Mouse (Mus musculus): Measurements from ENCODE around the gene Pygm.

Gene Pygm

DNA sequence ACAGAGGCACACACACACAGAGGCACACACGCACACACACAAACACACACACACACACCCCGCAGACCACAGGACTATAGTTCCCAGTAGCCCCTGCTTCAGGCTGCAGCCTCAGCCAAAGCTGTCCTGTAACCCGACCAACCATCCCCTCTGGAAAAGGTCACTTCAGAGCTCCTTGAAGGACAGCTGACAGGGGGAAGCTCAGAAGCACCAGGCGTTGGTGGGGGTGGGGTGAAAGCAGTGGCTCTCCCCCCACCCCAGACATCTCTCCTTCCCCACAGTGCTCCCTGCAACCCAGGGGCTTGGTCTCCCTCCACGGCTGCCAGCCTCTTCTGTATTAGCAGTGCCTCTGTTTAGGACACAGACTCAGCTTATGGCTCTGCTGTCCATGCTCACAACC, 729 bp upstream of the Pygm start:
- in situ Hi-C loops (cut with MboI; ENCODE audit: low sequenced_read_pairs), result no loop called here

DNA sequence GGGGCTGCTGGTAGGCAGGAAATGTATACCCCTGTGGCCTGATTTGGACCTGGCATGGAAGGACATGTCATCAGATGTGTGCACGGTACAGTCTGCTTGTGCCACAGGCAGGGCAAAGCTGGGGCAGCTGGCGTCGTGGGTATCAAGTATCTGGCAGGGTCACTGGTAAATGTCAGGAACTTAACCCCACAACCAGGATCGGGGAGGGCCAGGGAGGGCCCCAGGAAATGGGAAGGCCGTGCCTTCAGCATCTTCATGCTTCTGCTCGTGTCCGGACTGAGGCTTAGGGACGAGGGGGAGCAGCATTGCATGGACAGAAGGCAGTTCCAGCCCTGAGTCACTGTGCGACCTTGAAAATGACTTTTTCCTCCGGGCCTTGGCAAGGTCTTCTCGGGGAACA, 755 bp downstream of the Pygm start:
- in situ Hi-C loops (cut with MboI; ENCODE audit: low sequenced_read_pairs), result no loop called here

DNA sequence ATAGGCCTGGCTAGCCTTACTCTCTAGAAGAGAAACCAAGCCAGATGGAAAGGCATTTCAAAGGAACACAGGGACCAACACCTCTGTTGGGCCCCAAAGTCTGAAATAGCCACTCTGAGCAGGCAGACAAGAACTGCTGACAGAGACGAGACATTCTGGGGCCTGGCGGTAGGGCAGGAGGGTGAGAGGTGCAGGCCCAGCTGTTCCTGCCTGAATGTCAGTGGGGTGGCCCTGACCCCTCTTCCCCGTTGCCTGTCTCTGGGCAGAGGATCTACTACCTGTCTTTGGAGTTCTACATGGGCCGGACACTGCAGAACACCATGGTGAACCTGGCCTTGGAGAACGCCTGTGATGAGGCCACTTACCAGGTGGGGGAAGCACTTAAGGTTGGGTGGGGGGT, 1.2 kb downstream of the Pygm start:
- in situ Hi-C loops (cut with MboI; ENCODE audit: low sequenced_read_pairs), result no loop called here

DNA sequence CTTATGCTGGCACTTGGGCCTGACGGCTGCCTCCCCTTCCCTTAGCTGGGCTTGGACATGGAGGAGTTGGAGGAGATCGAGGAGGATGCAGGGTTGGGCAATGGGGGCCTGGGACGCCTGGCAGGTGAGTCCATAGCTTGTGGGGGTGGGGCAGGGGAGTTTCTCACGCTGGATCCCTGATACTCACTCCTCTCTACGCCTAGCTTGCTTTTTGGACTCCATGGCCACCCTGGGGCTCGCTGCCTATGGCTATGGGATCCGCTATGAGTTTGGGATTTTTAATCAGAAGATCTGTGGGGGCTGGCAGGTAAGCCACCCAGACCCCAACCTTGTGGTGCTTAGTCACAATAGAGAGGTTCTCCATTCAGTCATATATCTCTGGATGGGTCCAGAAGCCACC, 1.6 kb downstream of the Pygm start:
- in situ Hi-C loops (cut with MboI; ENCODE audit: low sequenced_read_pairs), result no loop called here

DNA sequence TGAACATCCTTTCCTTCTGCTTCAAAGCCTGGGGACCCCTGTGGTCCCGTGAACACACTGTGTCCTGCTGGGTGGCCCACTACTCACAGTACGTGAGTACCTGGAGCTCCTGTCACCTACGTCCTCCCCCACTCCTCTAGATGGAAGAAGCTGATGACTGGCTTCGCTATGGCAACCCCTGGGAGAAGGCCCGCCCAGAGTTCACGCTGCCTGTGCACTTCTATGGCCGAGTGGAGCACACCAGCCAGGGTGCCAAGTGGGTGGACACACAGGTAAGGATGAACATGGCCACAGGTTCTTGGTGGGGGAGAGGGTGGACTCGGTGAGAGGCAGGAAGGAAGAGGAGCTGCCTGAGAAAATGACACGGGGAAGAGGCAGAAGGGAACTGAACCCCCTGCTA, 2.0 kb downstream of the Pygm start:
- in situ Hi-C loops (cut with MboI; ENCODE audit: low sequenced_read_pairs), result no loop called here

DNA sequence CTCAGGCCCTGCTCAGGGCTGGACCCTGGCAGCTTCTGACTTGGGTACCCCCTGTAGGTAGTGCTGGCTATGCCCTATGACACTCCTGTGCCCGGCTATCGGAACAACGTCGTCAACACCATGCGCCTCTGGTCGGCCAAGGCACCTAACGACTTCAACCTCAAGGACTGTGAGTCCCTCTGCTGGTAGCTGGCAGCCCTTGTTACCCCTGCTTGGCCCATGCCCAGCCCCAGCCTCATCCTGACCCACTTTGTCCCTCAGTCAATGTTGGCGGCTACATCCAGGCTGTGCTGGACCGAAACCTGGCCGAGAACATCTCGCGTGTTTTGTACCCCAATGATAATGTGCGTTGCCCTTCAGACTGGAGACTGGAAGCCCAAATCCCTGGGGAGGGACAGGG, 3.8 kb downstream of the Pygm start:
- in situ Hi-C loops (cut with MboI; ENCODE audit: low sequenced_read_pairs), result no loop called here

DNA sequence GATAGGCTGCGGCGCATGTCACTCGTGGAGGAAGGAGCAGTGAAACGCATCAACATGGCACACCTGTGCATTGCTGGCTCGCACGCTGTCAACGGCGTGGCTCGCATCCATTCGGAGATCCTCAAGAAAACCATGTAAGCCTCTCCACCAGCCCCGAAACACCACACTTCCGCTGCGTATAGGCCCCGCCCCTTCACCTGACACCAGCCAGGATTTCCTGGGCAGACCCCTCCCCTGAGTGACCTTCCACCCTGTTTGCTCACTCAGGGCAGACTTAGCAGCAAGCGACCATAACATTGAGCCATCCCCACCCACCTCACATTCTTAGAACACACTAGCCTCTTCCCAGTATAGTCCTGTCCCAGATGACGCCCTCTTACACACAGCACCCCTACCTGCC, 5.6 kb downstream of the Pygm start:
- in situ Hi-C loops (cut with MboI; ENCODE audit: low sequenced_read_pairs), result no loop called here

DNA sequence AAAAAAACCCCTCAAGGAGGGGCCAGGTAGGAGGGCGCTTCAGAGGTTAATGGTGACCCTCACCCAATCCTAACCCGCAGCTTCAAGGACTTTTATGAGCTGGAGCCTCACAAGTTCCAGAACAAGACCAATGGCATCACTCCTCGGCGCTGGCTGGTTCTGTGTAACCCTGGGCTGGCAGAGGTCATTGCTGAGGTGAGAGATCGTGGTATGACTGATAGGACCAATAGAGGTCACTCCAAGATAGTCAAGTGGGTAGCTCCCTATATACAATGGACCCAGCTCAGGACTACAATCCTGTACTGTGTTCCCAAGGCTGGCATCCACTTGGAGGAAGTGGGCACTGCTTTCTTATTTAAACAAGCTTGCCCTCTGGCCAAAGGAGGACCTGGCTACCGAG, 6.1 kb downstream of the Pygm start:
- in situ Hi-C loops (cut with MboI; ENCODE audit: low sequenced_read_pairs), result no loop called here

DNA sequence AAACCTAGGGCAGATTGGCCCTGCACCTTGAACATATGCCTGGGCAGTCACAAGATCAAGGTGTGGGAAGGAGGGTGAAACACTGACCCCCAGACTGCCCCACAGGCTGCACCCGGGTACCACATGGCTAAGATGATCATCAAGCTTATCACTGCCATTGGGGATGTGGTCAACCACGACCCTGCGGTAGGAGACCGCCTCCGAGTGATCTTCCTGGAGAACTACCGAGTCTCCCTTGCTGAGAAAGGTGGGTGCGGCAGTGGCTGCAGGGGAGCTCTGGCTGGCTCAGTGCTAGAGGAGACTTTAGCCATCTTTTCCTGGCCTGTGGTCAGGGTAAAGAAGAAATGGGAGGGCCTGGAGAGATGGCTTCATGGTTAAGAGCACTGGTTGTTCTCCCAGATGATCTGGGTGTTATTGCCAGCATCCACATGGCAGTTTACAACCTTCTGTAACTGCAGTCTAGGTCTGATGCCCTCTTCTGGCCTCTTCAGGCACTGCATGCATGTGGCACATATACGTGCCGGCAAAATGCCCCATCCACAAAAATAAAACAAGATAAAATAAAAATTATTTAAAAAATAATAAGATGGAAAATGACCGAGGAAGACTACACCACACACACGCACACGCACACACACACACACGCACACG, 8.7 kb downstream of the Pygm start:
- in situ Hi-C loops (cut with MboI; ENCODE audit: low sequenced_read_pairs), result no loop called here

DNA sequence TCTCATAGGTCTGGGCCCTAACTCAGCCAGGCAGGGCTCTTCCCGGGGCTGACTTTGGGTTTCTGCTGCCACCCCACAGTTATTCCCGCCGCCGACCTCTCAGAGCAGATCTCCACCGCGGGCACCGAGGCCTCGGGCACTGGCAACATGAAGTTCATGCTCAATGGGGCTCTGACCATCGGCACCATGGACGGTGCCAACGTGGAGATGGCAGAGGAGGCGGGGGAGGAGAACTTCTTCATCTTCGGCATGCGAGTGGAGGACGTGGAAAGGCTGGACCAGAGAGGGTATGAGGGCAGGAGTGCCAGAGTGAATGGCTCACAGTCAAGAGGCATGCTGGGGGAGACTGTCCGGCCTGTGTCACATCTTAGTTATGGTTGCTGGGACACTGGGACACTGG, 9.4 kb downstream of the Pygm start:
- in situ Hi-C loops (cut with MboI; ENCODE audit: low sequenced_read_pairs), result no loop called here

DNA sequence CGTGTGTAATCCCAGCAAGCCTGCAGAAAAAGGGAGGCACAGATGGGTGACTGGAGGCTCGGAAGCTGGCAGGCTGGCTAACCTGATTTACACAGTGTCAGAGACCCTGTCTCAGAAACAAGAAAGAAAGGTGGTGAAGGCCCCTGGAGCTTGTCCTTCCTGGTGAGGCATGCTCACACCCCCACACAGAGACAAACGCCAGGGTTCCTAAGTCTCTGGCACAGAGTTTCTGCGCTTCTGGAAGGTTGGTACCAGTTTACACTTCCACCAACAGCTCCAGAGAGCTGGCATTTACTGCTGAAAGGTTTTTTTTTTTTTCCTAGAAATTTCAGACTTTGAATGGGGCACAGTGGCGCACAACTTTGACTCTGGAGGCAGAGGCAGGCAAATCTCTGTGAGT, 12.0 kb downstream of the Pygm start:
- in situ Hi-C loops (cut with MboI; ENCODE audit: low sequenced_read_pairs), result no loop called here

DNA sequence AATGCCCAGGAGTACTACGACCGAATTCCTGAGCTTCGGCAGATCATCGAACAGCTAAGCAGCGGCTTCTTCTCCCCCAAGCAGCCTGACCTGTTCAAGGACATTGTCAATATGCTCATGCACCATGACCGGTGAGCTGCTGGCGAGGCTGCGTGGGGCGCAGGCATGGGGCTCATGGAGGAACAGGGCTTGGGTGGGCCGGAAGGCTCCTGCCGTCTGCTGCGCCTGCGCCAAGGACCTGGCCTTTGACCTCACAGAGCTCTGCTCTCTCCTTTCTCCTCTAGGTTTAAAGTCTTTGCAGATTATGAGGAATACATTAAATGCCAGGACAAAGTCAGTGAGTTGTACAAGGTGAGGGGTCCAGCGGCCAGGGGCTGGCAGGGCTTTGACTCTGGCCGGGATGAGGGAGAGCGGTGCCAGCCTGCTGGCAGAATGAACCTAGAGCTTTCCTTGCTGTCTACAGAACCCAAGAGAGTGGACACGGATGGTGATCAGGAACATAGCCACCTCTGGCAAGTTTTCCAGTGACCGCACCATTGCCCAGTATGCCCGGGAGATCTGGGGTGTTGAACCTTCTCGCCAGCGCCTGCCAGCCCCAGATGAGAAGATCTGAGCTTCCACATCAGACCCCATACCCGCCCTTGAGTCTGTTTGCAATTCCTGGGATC, 13.5 kb downstream of the Pygm start:
- in situ Hi-C loops (cut with MboI; ENCODE audit: low sequenced_read_pairs), result no loop called here

DNA sequence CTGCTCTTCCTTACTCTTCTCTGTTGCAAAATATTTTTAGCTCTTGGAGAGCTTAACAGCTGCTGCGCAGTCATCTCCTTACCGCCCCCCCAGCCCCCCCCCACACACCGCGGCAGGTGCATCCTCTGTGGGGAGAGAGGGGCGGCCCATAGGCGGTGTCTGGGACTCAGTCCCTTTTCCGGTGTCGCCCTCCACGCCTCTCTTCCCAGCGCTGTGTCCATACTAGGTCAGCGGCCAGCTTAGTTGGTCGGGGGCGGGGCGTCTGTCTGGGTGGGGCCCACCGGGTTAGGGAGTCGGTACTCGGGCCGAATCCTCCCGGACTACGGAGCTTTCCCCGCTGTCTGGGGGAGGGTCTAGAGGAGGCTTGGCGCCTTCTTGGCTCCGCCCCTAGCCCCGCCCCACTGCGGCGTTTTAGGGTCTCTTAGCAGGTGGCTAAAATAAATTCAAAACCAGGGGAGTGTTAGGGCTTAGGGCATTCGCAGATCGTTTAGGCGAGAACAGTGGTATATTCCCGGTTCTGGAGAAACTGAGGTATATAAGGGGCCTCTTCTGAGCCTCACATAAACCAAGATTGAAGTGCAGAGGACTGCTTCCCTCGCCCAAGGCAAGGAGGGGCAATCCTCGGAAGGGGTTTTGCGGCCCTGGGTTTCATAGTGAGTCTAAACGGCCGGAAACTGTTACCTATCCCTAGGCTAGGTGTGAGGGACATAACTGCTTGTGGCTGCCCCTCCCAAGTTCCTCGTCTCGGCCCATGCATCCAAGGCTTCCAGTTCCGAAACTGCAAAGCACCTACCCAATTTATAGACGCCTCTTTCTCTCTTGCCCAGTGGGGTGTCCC, 14.5 kb downstream of the Pygm start:
- in situ Hi-C loops (cut with MboI; ENCODE audit: low sequenced_read_pairs), result no loop called here

DNA sequence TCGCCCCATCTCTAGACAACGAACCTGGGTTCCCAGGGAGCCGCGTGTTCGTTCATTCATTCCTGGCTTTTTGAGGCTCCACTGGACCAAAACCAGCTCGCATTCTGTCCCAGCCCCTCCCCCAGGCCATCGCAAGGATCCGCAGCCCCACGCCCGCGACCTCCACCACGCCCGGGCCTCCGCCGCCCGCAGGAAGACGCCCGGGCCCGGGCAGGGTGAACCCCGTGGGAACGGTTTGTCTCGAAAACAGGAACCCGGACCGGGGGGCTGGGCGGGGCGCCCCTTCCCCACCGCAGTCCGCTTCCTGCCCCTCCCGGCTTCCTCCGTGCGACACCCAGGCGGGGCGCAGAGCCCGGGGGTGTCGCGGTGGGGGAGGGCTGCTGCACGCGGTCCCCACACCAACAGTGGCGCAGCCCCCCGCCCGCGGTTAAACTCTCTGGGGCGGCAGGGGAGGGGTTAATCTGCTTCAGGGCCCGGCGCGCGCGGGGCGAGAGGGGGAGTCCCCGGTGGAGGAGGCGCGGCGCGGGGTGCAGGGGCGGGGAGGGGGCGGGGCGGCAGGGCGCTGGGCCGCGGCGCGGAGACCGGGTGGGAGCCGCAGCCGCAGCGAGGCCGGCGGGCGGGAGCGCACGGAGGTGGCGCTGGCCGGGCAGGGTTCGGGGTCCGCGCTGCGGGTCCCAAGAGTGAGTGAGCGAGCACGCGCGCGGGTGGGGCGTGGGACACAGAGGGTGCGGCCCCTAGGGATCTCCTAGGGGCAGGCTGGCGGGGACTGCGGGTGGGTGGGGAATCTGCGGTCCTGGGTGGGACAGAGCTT, 15.3 kb downstream of the Pygm start, which contains the start of gene Rasgrp2:
Gene Rasgrp2, plus strand, starts transcription at position 56 of the 811 bp plus-strand sequence.
- in situ Hi-C loops (cut with MboI; ENCODE audit: low sequenced_read_pairs), result no loop called here

DNA sequence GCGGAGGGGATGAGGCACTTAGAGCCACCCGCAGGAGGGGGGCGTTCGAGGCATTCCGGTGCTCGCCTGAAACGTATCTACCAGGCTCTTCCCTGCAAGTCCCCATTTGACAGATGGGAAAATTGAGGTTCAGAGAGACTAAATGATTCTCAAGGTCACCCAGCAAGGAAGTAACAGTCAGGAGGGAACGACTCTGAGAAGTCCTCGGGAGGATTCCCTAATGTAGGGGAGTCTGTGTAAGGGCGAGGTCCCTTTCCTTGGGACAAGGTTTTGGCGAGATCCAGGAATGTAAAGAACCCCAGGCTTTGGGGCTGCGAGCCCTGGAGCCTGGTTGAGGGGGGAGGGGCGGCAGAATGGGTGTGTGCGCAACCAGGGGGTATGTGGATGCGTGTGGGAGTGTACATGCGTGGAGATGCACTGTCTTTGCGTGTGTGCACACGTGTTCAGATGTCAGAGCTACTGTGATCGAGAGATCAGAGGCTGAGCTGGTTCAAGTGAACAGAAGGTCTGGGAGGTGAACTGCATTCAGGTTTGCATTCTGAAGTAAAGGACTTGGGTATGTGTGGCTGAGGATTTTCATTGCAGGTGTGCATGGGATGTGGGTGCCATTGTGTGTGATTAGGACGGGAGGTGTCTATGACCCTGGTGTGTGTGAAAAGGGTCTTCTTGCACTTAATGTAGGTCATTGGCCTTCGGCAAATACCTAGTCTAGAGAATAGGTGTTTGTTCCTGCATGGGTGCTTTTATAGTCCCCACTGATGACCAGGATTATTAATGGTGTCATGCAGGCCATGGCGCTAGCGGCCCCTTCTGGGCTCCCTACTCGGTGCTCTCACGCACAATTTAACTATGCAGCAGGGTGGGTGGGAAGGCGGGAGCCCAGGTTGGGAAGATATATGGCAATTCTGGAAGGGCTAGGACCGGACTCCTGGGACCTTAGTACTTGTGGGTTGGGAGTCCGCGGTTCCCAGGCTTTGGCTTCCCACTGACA, 16.2 kb downstream of the Pygm start:
- in situ Hi-C loops (cut with MboI; ENCODE audit: low sequenced_read_pairs), result no loop called here

DNA sequence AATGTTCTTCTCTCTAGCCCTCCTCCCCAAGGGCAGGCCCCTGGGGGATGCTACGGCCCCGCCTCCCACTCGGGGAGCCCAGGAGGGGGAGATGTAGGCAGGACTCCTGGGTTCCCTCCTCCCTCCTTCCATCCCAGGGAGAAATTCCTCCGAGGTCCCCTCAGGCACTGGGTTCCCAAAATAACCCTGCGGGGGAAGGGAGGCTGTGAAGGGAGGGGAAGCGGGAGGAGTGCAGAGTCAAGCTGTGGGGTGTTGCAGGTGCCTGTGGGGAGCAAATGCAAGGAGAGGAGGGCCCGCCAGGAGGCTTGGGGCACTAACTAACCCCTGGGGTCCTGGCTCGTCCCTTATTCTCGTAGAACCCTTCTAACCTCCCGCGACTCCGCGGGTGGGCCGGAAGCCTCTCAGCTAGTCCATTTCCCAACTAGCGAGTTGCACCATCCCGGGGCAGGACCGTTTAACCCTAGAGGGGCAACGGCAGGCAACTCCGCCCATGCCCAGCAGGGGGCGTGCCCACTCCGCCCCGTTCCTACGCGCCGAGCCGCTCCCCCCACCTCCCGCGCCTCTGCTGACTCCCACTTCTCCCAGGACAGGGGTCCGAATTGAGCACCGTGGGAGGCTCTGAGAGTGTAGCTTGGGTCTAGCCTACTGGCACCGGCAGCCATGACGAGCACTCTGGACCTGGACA, 17.1 kb downstream of the Pygm start:
- in situ Hi-C loops (cut with MboI; ENCODE audit: low sequenced_read_pairs), result no loop called here

DNA sequence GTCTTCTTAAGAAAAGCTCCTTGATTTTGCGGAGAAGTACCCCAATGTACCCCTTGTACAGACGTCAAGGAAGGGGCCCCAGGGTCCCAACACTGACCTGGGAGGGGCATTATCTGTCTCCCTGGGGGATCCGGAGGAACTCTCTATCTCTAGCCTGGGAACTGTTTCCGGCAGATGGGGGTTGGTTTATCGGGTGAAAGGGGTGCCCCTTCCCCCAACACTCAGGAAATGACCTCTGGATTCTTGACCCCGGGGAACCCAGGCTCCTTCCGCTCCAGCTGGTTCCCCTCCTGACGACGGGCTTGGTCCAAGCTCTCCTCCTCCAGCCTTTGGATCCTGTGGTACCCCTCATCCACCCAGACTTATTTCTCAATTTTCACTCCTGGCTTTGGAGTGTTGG, 17.8 kb downstream of the Pygm start:
- in situ Hi-C loops (cut with MboI; ENCODE audit: low sequenced_read_pairs), result no loop called here

DNA sequence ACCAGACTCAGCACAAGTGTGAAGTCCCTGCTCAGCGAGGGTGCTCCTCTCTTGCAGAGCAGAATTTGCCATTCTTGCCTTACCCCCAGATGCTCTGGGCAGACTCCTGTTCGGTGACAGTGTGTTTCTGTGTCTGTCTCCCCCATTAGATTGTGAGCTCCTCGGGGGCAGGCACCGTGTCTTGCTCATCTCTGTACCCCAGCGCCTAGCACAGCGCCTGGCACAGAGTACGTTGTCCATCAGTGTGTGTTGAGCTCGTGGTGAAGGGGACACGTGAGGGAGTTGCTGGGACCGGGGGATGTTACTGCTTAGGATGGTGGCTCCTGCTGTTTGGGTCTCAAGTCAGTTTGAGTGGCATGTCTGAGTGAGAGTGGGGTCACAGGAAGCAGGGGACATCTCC, 19.7 kb downstream of the Pygm start:
- in situ Hi-C loops (cut with MboI; ENCODE audit: low sequenced_read_pairs), result no loop called here

DNA sequence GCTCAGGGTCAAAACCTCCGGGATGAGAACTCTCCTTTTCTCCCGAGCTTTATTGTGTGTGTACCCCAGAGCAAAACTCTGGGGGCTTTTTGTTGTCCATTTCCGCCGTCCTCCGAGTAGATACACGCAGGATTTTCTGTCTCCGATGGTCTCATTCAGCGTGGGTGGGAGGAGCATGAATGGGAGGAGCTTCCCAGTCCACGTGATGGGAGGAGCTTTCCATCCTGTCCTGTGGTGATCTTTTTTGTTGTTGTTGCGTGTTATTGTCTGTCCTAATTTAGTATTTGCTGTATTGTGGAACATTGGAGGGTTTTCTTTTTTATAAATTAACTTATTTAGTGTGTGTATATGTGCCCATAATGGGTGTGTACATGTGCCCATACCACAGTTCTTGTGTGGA, 21.2 kb downstream of the Pygm start:
- in situ Hi-C loops (cut with MboI; ENCODE audit: low sequenced_read_pairs), result no loop called here

Data from CH12F3 (cell line).